Mouse (Mus musculus): ENCODE data around the gene Gdf7. TPM values are rescaled to one million over a fixed set of nuclear protein-coding genes. Genes with fewer than 3 reads are reported as not detected.

Gene Gdf7
- total RNA-seq, 2 experiments from 2014 or later = 0.41 to 0.65 TPM

DNA sequence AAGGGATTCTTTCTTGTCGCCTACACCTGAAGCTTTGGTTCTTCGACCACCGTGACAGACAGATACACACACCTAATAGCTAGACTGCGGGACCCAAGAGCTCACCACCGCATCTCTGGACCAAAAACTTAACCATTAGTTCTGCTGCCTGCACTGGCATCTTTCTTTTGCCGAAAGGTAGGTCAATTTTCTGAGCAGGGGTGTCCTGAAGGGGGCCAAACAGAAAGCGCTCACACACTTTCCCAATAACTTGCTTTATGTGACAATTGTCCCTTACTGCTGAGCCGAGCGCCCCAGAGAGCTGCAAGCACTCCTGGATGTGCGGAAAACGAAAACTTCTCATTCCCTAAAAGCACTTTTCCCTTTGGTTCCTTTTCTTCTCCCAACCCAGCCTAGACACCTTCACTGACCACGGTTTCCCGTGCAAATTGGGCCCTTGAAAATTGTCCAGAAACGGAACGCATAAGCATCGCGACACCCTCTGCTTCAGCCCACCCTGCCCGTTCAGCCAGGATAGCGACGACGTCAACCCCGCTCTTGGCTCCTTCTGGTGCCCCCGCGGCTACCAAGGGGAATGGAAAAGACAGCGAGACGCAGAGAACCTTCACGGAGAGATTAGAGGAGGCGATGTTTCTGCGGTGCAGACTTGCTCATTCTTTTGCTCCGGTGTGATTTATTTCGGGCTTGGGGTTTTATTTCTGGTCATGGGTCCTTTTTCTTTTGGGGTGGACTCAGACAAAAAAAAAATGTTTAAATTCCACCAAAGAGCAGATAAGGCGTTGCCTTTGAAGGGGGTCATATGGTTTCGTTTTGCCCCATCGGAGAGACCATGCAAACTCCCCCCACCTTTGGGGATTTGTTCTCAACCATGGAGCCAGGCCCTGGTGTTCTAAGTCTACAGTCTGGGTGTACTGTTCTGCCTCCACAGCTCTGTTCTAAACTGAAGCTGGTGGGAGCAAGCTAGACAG lies 2.3 kb downstream of the Gdf7 start:
- no peak for DNase-seq
- intact Hi-C loops (cut with DNase I) = loop anchor here (5.0 kb wide), 1 partner anchor 82 kb away; no protein-coding TSS in a partner anchor

DNA sequence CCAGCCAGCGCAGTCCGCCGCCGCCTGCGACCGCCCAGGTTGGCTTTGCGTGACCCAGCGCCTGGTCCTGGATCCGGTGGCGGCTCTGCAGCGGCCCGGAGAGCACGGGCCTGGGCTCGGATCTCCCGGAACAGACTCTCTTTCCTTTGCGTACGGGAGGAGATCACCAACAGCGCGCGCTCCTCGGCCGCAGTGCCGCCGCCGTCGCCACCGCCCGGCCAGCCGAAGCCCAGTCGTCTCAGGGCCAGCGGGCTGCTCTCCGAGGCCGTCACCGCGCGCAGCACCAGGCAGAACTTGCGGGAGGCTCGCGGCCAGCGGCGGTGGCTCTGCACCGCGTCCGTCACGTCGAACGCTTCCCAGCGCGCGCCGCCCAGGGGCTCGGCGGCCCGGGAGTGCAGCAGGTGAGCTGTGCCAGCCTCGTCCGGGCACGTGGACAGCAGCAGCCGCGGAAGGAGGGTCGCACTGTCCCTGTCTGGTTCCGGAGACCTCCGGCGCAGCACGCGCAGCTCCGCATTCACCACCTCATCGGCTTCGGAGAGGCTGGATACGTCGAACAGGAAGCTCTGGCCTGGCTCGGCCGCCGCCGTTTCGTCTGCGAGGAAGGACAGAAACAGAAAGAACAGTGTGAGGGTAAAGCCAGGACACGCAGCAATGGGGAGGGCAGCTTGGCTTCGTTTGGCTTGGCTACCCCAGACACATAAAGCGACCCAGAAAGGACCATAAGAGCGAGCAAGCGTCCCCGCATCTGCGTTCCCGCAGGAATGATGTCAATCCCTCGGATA lies 3.2 kb downstream of the Gdf7 start:
- intact Hi-C loops (cut with DNase I) = no loop called here
- no peak for DNase-seq

DNA sequence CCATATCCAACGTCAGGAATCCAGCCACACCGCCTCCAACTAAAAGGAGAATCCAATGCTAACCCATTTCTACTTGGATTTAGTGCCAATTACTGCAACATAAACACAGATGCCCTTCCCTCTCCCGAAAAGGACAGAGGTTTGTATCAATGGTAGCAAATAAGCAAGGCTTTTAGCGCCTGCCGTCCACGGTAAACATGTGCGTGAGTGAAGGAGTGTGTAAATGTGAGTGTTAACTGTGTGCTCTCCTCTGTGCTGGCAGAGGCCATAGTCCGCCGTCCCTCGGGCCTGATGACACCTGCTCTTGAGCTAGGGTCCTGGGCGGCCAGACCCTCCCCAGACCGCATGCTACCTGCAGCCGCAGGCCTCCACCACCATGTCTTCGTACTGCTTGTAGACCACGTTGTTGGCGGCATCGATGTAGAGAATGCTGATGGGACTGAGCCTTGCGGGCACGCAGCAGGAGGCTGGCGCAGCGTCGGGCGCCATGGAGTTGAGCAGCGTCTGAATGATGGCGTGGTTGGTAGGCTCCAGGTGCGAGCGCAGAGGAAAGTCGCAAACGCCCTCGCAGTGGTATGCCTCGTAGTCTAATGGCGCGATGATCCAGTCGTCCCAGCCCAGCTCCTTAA lies 4.1 kb downstream of the Gdf7 start:
- intact Hi-C loops (cut with DNase I) = no loop called here
- no peak for DNase-seq

DNA sequence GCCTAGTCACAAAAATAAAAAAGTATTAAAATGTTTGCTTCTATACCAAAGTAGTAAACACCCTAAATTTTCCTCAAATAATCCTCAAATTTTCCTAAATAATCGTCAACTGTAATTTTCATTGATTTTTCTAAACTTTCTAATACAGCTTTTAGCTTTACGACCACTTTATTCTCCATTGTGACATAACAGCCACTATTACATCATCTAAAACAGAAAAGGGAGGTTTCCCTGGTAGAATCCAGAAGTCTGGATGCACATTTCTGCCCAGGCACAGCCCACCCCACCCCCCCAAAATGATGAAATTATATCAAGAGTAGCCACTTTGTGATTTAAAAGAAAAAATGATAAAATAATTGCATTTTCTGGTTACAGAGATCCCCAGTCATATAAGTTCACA lies 5.6 kb downstream of the Gdf7 start:
- DNase-seq = no peak
- intact Hi-C loops (cut with DNase I) = no loop called here

DNA sequence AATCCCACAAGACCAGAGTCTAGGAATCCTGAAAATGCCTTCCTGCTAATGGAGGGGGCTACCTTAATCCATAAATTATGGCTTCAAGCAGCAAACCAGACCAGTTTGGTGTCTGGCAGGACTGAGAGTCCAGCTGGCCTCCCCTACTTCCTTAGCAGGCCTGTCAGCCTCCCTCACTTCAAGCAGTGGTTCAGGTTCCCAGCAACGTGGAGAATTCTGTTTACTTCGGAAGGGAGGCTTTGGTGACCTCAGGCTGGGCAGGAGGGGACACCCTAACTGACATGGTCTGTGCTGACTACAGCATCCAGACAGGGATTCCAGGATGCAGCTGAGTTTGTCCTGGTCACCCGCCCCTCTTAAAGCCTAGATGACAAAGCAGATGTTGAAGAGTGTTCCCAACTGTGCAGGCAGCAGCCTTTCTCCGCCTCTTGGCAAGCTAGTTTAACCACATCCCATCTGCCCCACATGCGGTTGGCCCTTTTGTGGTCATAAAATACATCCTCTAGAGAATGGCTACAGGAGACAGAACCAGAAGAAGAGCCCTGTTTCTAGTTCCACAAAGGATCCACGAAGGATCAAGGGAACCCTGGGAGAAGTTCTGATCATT lies 6.3 kb downstream of the Gdf7 start:
- no peak for DNase-seq
- intact Hi-C loops (cut with DNase I) = no loop called here

GRCm38 (mm10) chr12:8291157-8291853 lies 10.4 kb downstream of the Gdf7 start:
- no peak for DNase-seq
- intact Hi-C loops (cut with DNase I) = loop anchor here (2.0 kb wide), 1 partner anchor 15 kb away; no protein-coding TSS in a partner anchor

DNA sequence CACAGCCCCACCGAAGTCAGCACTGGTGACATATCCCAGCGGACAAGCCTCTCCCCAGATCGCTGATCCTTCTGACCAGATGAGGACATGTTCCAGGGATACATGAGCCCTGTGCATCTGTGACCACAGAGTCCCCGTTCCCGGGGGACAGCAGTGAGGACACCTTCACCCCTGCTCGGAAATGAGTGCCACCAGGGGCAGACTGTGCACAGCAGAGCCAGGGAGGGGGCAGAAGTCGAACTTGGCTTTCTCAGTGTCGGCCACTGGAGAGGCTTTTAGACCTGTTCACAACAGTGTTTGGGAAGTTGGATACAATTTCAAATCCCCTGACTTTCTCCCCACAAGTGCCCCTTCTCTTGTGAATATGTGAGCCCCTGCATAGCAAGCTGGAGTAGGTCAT lies 12.3 kb downstream of the Gdf7 start:
- DNase-seq = no peak
- intact Hi-C loops (cut with DNase I) = no loop called here

GRCm38 (mm10) chr12:8289099-8289498 lies 12.7 kb downstream of the Gdf7 start:
- intact Hi-C loops (cut with DNase I) = no loop called here
- DNase-seq = no peak

DNA sequence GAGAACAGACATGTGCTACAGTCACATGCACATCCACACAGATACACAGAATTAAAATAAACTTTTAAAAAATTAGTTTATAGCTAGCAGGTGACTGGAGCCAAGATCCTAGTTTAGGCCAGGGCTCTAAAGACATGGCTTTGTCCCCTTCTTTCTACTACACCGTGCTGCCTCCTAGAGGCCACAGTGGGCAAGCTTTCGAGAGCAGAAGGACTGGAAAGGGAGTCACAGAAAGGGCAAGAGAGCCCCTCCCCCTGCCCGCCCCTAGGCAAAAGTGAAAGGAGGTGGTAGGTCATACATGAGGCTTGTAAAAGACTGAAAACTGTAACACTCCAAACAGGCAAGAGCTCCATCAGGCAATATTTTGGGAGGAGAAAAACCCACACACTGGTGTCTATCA lies 13.8 kb downstream of the Gdf7 start:
- intact Hi-C loops (cut with DNase I) = no loop called here
- DNase-seq = no peak

- intact Hi-C loops (cut with DNase I) = no loop called here
- DNase-seq = no peak
Measured at GRCm38 (mm10) chr12:8281225-8282017, 20.3 kb downstream of the Gdf7 start.

- intact Hi-C loops (cut with DNase I) = loop anchor here (5.0 kb wide), 1 partner anchor 33 kb away; no protein-coding TSS in a partner anchor
- DNase-seq = no peak
Measured at GRCm38 (mm10) chr12:8275424-8275823, 26.3 kb downstream of the Gdf7 start.

DNA sequence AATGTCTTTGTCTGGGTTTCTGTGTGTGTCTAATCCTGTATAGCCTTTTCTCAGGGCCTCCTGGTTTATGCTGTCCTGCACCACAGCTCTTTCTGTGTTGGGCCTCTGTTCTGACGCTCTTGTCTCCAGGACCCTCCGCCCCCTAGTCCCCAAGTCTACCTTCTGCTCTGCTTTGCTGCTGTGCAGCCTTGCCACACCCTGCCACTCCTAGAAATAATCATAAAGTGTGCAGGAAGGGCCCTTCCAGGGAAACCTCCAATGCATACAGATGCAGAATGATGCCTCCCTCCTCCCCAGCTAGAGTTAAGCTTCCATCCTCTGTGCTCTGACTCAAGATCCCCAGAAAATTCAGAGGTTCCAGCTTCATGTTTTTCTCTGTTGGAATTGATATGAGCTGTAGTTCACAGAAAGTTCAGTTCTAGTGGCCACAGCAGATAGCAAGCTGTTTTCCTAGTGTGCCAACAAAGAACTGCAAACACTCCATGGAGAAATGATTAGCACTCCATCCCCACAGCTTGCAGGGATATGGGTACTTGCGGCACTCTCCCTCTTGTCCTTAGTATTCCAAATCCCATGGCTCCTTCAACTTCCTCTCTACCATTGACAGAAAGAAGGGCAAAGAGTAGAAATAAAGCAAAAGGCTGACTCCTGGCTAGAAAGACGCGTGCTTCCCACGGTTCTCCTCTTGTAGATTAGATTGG lies 28.1 kb downstream of the Gdf7 start:
- intact Hi-C loops (cut with DNase I) = no loop called here
- DNase-seq = no peak

GRCm38 (mm10) chr12:8271405-8271804 lies 30.3 kb downstream of the Gdf7 start:
- intact Hi-C loops (cut with DNase I) = no loop called here

GRCm38 (mm10) chr12:8269627-8270026 lies 32.1 kb downstream of the Gdf7 start:
- intact Hi-C loops (cut with DNase I) = no loop called here
- DNase-seq = no peak

More at GRCm38 (mm10) chr12:8271405-8271804, 30.3 kb downstream of the Gdf7 start:
- no peak for DNase-seq

DNA sequence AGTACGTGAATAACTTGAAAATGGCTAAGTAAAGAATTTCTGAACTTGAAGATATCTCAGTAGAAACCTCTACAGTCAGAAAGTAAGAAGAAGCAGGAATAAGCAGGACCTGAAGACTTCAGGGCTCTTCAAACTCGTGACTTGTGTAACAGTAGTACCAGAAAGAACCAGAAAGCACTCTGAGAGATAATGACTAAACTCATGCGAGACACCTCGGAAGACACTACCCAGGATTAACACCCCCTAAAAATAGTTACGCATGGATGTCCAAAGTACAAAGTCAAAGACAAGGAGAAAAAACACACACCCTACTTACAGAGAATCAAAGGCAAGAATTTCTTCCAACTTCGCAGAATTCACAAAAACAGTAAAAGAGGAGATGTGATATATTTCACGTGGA lies 35.4 kb downstream of the Gdf7 start:
- no peak for DNase-seq
- intact Hi-C loops (cut with DNase I) = no loop called here

DNA sequence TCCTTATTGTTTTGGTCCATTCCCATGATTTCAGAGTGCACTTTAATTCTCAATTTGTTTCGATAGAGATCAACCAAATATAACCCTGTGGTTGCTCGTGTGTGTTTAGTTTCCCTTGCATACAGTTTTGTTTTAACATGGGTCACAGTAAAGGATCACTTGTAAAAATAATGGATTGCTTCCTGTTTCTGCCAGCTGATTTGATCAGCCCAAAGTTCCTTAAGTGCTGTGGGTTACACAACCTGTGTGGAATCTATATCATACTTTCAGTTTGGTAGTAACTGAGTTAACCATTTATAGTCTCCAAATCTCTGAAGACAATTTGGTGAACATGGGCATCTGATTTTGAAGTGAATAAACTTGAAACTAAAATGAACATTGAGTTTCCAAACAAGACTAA lies 41.5 kb downstream of the Gdf7 start:
- intact Hi-C loops (cut with DNase I) = no loop called here
- no peak for DNase-seq
